8 mouse cellular contexts compared by ENCODE assay signal in genomic region chr12:84284391-84284790, GRCm38 (mm10). TPM values are rescaled to one million over a fixed set of nuclear protein-coding genes. Genes with fewer than 3 reads are reported as not detected.
A peak's percentile ranks its signal among the peaks of the same experiment; 100 is the strongest.
DNase-seq lines count a peak whose midpoint lies in the region; ATAC-seq lines count a peak whose summit lies in the region.

No protein-coding gene starts in this region.

- WGBS in kidney, embryonic 15.5 days, result 78% methylated on average over 14 of the region's 14 CpGs
- 76% methylated on average over 14 of the region's 14 CpGs for WGBS in hindbrain, embryonic 12.5 days
- WGBS in midbrain, embryonic 13.5 days, result 79% methylated on average over 14 of the region's 14 CpGs

- H3K9me3 ChIP-seq in kidney, embryonic 15.5 days (replicated peaks), result no peaks in the 10 kb centered on the region
- H3K9me3 ChIP-seq in hindbrain, embryonic 12.5 days (replicated peaks), result no peaks in the 10 kb centered on the region
- no peaks in the 10 kb centered on the region for H3K9me3 ChIP-seq in midbrain, embryonic 13.5 days

- H3K27ac ChIP-seq in kidney, embryonic 15.5 days, result no peak overlapping the region
- no peak overlapping the region for H3K27ac ChIP-seq in hindbrain, embryonic 12.5 days
- H3K27ac ChIP-seq in midbrain, embryonic 13.5 days, result no peak overlapping the region

- DNase-seq in kidney, postnatal 14 days, result no peak
- DNase-seq in c-Kit-negative CD71-positive TER-119-positive erythroid progenitor cells, embryonic 14.5 days (ENCODE audit: low read depth, low spot score), result peak; percentile 42
- DNase-seq in left cerebral cortex, adult 11 months (ENCODE audit: low spot score), result no peak
- no peak for DNase-seq in urinary bladder, adult 2 months (ENCODE audit: low spot score)
- no peak for DNase-seq in adrenal gland, postnatal 10 days

- H3K4me3 ChIP-seq in kidney, embryonic 15.5 days (replicated peaks), result peak overlapping the region; percentile 51; the same call in 1 of the 2 replicates
- no peak overlapping the region for H3K4me3 ChIP-seq in hindbrain, embryonic 12.5 days
- H3K4me3 ChIP-seq in midbrain, embryonic 13.5 days (replicated peaks), result peak overlapping the region; percentile 52

- ATAC-seq in kidney, embryonic 15.5 days (replicated peaks; ENCODE audit: low FRiP score), result no peak
- 0 out of 2 replicates have a peak, but pooled peaks have one; percentile 11 for ATAC-seq in hindbrain, embryonic 12.5 days (ENCODE audit: low FRiP score)
- no peak for ATAC-seq in midbrain, embryonic 13.5 days

- peaks cover 17% of the 10 kb centered on the region for H3K4me1 ChIP-seq in kidney, embryonic 15.5 days
- H3K4me1 ChIP-seq in hindbrain, embryonic 12.5 days, result peaks cover 4% of the 10 kb centered on the region
- H3K4me1 ChIP-seq in midbrain, embryonic 13.5 days (replicated peaks), result peaks cover 11% of the 10 kb centered on the region

- no peaks in the 10 kb centered on the region for H3K36me3 ChIP-seq in kidney, embryonic 15.5 days
- H3K36me3 ChIP-seq in hindbrain, embryonic 12.5 days, result no peaks in the 10 kb centered on the region
- H3K36me3 ChIP-seq in midbrain, embryonic 13.5 days, result no peaks in the 10 kb centered on the region

- H3K4me2 ChIP-seq in kidney, embryonic 15.5 days, result peak overlapping the region; percentile 72
- peak overlapping the region; percentile 64 for H3K4me2 ChIP-seq in hindbrain, embryonic 12.5 days (replicated peaks)
- peak overlapping the region; percentile 60 for H3K4me2 ChIP-seq in midbrain, embryonic 13.5 days (replicated peaks)

- peak overlapping the region; percentile 33; the same call in 1 of the 2 replicates for H3K9ac ChIP-seq in kidney, embryonic 15.5 days
- no peak overlapping the region for H3K9ac ChIP-seq in hindbrain, embryonic 12.5 days
- no peak overlapping the region for H3K9ac ChIP-seq in midbrain, embryonic 13.5 days (replicated peaks)

- H3K27me3 ChIP-seq in kidney, embryonic 15.5 days, result no peaks in the 10 kb centered on the region
- no peaks in the 10 kb centered on the region for H3K27me3 ChIP-seq in hindbrain, embryonic 12.5 days
- H3K27me3 ChIP-seq in midbrain, embryonic 13.5 days, result no peaks in the 10 kb centered on the region

RNA-seq across cellular contexts. Expression of gene Ptgr2, which starts 0.6 kb away (rescaled TPM):
- 25.4 and 26.7 TPM in 2 replicates for polyA plus RNA-seq in kidney, embryonic 15.5 days (2015; fragmentation: Nextera tagmentation; extraction: Ambion mirVana)
- polyA plus RNA-seq in hindbrain, embryonic 12.5 days (2016; fragmentation: Nextera tagmentation; extraction: Ambion mirVana), result 16.0 and 17.4 TPM in 2 replicates
- 14.0 and 16.4 TPM in 2 replicates for polyA plus RNA-seq in midbrain, embryonic 13.5 days (2015; fragmentation: Nextera tagmentation; extraction: Ambion mirVana)
- polyA plus RNA-seq in urinary bladder, adult 2 months (2012; rRNA removed), result 33.6 and 38.6 TPM in 2 replicates
- 100 to 1,000 TPM; 141 to 155 TPM for total RNA-seq in adrenal gland, postnatal 10 days (2021)

RNA-seq across cellular contexts. Expression of gene Zfp410, which starts 32.3 kb away (rescaled TPM):
- polyA plus RNA-seq in kidney, embryonic 15.5 days (2015; fragmentation: Nextera tagmentation; extraction: Ambion mirVana), result 77.8 and 79.4 TPM in 2 replicates
- polyA plus RNA-seq in hindbrain, embryonic 12.5 days (2016; fragmentation: Nextera tagmentation; extraction: Ambion mirVana), result 99.3 and 101 TPM in 2 replicates
- polyA plus RNA-seq in midbrain, embryonic 13.5 days (2015; fragmentation: Nextera tagmentation; extraction: Ambion mirVana), result 103 TPM in 2 replicates
- polyA plus RNA-seq in urinary bladder, adult 2 months (2012; rRNA removed), result 35.1 and 40.5 TPM in 2 replicates
- total RNA-seq in adrenal gland, postnatal 10 days (2021), result 10 to 100 TPM; 38.2 to 48.8 TPM
